Mouse (Mus musculus) forebrain, embryonic 12.5 days (tissue): ENCODE measurements at regions not wholly inside any gene's neighbourhood (a gene's known extent, or its start where the extent isn't known, plus 50 kb on each side); places are given as distances from the start of the nearest gene placed in this dataset.
A peak's percentile ranks its signal among the peaks of the same experiment; 100 is the strongest.

Source experiments
- ATAC-seq: fragments of 200-750 bp; cut with Nextera tagmentation; 2 replicates; pipeline ENCODE4 v1.8.0; 2017; ENCODE audit warnings: moderate TSS enrichment; ENCODE audit not compliant: low FRiP score
- H3K27ac ChIP-seq: fragments of 300-500 bp; sonication (generic); 2 replicates; pipeline ENCODE4 v1.5.1; 2016; ENCODE audit warnings: mild to moderate bottlenecking
- H3K27me3 ChIP-seq: fragments of 300-500 bp; sonication (generic); 2 replicates; pipeline ENCODE4 v1.6.1; 2016; ENCODE audit warnings: mild to moderate bottlenecking
- H3K36me3 ChIP-seq: fragments of 300-500 bp; sonication (generic); replicated peaks from 2 replicates; pipeline ENCODE4 v1.6.1; 2016; ENCODE audit warnings: mild to moderate bottlenecking
- H3K4me1 ChIP-seq: fragments of 300-500 bp; sonication (generic); 2 replicates; pipeline ENCODE4 v1.6.1; 2016
- H3K4me2 ChIP-seq: fragments of 300-500 bp; sonication (generic); 2 replicates; pipeline ENCODE4 v1.6.1; 2016; ENCODE audit warnings: mild to moderate bottlenecking, moderate library complexity
- H3K4me3 ChIP-seq: fragments of 300-500 bp; sonication (generic); replicated peaks from 2 replicates; pipeline ENCODE4 v1.5.1; 2016; ENCODE audit warnings: mild to moderate bottlenecking
- H3K9ac ChIP-seq: fragments of 300-500 bp; sonication (generic); 2 replicates; pipeline ENCODE4 v1.6.1; 2016; ENCODE audit warnings: mild to moderate bottlenecking
- H3K9me3 ChIP-seq: fragments of 300-500 bp; sonication (generic); 2 replicates; pipeline ENCODE4 v1.6.1; 2016
- WGBS: fragments of 180-500 bp; shearing (Covaris S2); methylation state at CpG from one replicate; pipeline ENCODE4 v1.1.7; 2016; 5-methylcytosine and 5-hydroxymethylcytosine counted together

- H3K4me3 ChIP-seq = no peak overlapping the region
- no peaks in the 10 kb centered on the region for H3K9me3 ChIP-seq
- no peak overlapping the region for H3K27ac ChIP-seq
- no peak overlapping the region for H3K9ac ChIP-seq
- no peak overlapping the region for H3K4me2 ChIP-seq
- H3K4me1 ChIP-seq = peaks cover 4% of the 10 kb centered on the region; the same call in 1 of the 2 replicates
- WGBS = 79% methylated on average over 5 of the region's 5 CpGs
- no peaks in the 10 kb centered on the region for H3K27me3 ChIP-seq
- H3K36me3 ChIP-seq = no peaks in the 10 kb centered on the region
- ATAC-seq = no peak
Observed at GRCm38 (mm10) chr5:91731155-91731554, 213.7 kb downstream of the Parm1 start.

- Histone ChIP-seq H3K27ac (no peak overlapping the region), H3K4me1 (peaks cover 4% of the 10 kb centered on the region; the same call in 1 of the 2 replicates), H3K27me3 (no peaks in the 10 kb centered on the region; the same call in 1 of the 2 replicates), H3K36me3 (no peaks in the 10 kb centered on the region), H3K4me3 (no peak overlapping the region), H3K9ac (no peak overlapping the region), H3K4me2 (no peak overlapping the region), H3K9me3 (no peaks in the 10 kb centered on the region)
- no peak for ATAC-seq
- WGBS = 45% methylated on average over 3 of the region's 3 CpGs
Observed at GRCm38 (mm10) chr5:91729868-91730267, 212.5 kb downstream of the Parm1 start.

- no peak overlapping the region for H3K4me2 ChIP-seq
Observed at GRCm38 (mm10) chr5:91729415-91729814, 212.0 kb downstream of the Parm1 start.

GRCm38 (mm10) chr5:91727448-91727847 is 210.0 kb downstream of the Parm1 start:
- Histone ChIP-seq H3K9ac (no peak overlapping the region), H3K36me3 (no peaks in the 10 kb centered on the region), H3K9me3 (no peaks in the 10 kb centered on the region), H3K27ac (no peak overlapping the region), H3K27me3 (no peaks in the 10 kb centered on the region; the same call in 1 of the 2 replicates), H3K4me1 (peaks cover 9% of the 10 kb centered on the region), H3K4me3 (no peak overlapping the region), H3K4me2 (no peak overlapping the region)
- no peak for ATAC-seq
- WGBS = 65% methylated on average over 2 of the region's 2 CpGs

More at GRCm38 (mm10) chr5:91729415-91729814, 212.0 kb downstream of the Parm1 start:
- Histone ChIP-seq H3K4me3 (no peak overlapping the region), H3K9me3 (no peaks in the 10 kb centered on the region), H3K27ac (no peak overlapping the region), H3K9ac (no peak overlapping the region), H3K27me3 (no peaks in the 10 kb centered on the region; the same call in 1 of the 2 replicates), H3K4me1 (peaks cover 4% of the 10 kb centered on the region; the same call in 1 of the 2 replicates), H3K36me3 (no peaks in the 10 kb centered on the region)
- WGBS = 17% methylated on average over 4 of the region's 4 CpGs
- ATAC-seq = peak; percentile 44; the same call in 1 of the 2 replicates

- no peaks in the 10 kb centered on the region for H3K36me3 ChIP-seq
- no peaks in the 10 kb centered on the region for H3K9me3 ChIP-seq
- no peak overlapping the region for H3K4me2 ChIP-seq
- H3K9ac ChIP-seq = no peak overlapping the region
- 87% methylated on average over 6 of the region's 6 CpGs for WGBS
- ATAC-seq = no peak
- no peak overlapping the region for H3K4me3 ChIP-seq
- H3K27me3 ChIP-seq = no peaks in the 10 kb centered on the region; the same call in 1 of the 2 replicates
- no peak overlapping the region for H3K27ac ChIP-seq
- peaks cover 9% of the 10 kb centered on the region for H3K4me1 ChIP-seq
Observed at GRCm38 (mm10) chr5:91726118-91726500, 208.7 kb downstream of the Parm1 start.

GRCm38 (mm10) chr5:91725380-91726117 is 208.1 kb downstream of the Parm1 start:
- Histone ChIP-seq H3K27me3 (no peaks in the 10 kb centered on the region; the same call in 1 of the 2 replicates), H3K9me3 (no peaks in the 10 kb centered on the region), H3K36me3 (no peaks in the 10 kb centered on the region), H3K9ac (no peak overlapping the region), H3K4me1 (peaks cover 9% of the 10 kb centered on the region), H3K27ac (no peak overlapping the region), H3K4me3 (no peak overlapping the region), H3K4me2 (no peak overlapping the region)
- ATAC-seq = no peak
- WGBS = 79% methylated on average over 4 of the region's 4 CpGs

GRCm38 (mm10) chr5:91724881-91725280 is 207.5 kb downstream of the Parm1 start:
- Histone ChIP-seq H3K4me3 (no peak overlapping the region), H3K27me3 (no peaks in the 10 kb centered on the region; the same call in 1 of the 2 replicates), H3K9ac (no peak overlapping the region), H3K4me2 (no peak overlapping the region), H3K9me3 (no peaks in the 10 kb centered on the region), H3K27ac (no peak overlapping the region), H3K4me1 (peaks cover 9% of the 10 kb centered on the region), H3K36me3 (no peaks in the 10 kb centered on the region)
- no peak for ATAC-seq
- 95% methylated on average over 1 of the region's 1 CpGs for WGBS

- WGBS = 48% methylated on average over 1 of the region's 1 CpGs
- H3K9ac ChIP-seq = no peak overlapping the region
- H3K27me3 ChIP-seq = no peaks in the 10 kb centered on the region; the same call in 1 of the 2 replicates
Observed at GRCm38 (mm10) chr5:91723416-91723815, 206.0 kb downstream of the Parm1 start.

GRCm38 (mm10) chr5:91722982-91723381 is 205.6 kb downstream of the Parm1 start:
- Histone ChIP-seq H3K4me1 (peaks cover 5% of the 10 kb centered on the region), H3K4me2 (no peak overlapping the region), H3K36me3 (no peaks in the 10 kb centered on the region), H3K27me3 (no peaks in the 10 kb centered on the region; the same call in 1 of the 2 replicates), H3K9ac (no peak overlapping the region), H3K4me3 (no peak overlapping the region), H3K27ac (no peak overlapping the region), H3K9me3 (no peaks in the 10 kb centered on the region)
- WGBS = 3% methylated on average over 5 of the region's 5 CpGs
- no peak for ATAC-seq

More at GRCm38 (mm10) chr5:91723416-91723815, 206.0 kb downstream of the Parm1 start:
- Histone ChIP-seq H3K27ac (no peak overlapping the region), H3K4me2 (no peak overlapping the region), H3K9me3 (no peaks in the 10 kb centered on the region), H3K36me3 (no peaks in the 10 kb centered on the region), H3K4me3 (no peak overlapping the region), H3K4me1 (peaks cover 5% of the 10 kb centered on the region)
- no peak for ATAC-seq

GRCm38 (mm10) chr5:91722403-91722802 is 205.0 kb downstream of the Parm1 start:
- ATAC-seq = no peak
- WGBS = 68% methylated on average over 5 of the region's 5 CpGs
- H3K9ac ChIP-seq = no peak overlapping the region
- H3K4me2 ChIP-seq = no peak overlapping the region
- no peak overlapping the region for H3K27ac ChIP-seq
- no peak overlapping the region for H3K4me3 ChIP-seq
- peaks cover 5% of the 10 kb centered on the region for H3K4me1 ChIP-seq
- H3K36me3 ChIP-seq = no peaks in the 10 kb centered on the region
- H3K9me3 ChIP-seq = no peaks in the 10 kb centered on the region
- H3K27me3 ChIP-seq = no peaks in the 10 kb centered on the region; the same call in 1 of the 2 replicates

GRCm38 (mm10) chr5:91721231-91722096 is 204.0 kb downstream of the Parm1 start:
- Histone ChIP-seq H3K27me3 (no peaks in the 10 kb centered on the region; the same call in 1 of the 2 replicates), H3K4me1 (peaks cover 8% of the 10 kb centered on the region), H3K36me3 (no peaks in the 10 kb centered on the region), H3K9ac (no peak overlapping the region), H3K9me3 (no peaks in the 10 kb centered on the region), H3K4me3 (no peak overlapping the region), H3K27ac (no peak overlapping the region), H3K4me2 (no peak overlapping the region)
- 89% methylated on average over 9 of the region's 9 CpGs for WGBS
- no peak for ATAC-seq

- peaks cover 3% of the 10 kb centered on the region; the same call in 1 of the 2 replicates for H3K4me1 ChIP-seq
- no peaks in the 10 kb centered on the region for H3K27me3 ChIP-seq
- no peaks in the 10 kb centered on the region for H3K36me3 ChIP-seq
- H3K9me3 ChIP-seq = no peaks in the 10 kb centered on the region
- ATAC-seq = no peak
- WGBS = 41% methylated on average over 8 of the region's 8 CpGs
- no peak overlapping the region for H3K9ac ChIP-seq
- no peak overlapping the region for H3K4me2 ChIP-seq
- no peak overlapping the region for H3K27ac ChIP-seq
- H3K4me3 ChIP-seq = no peak overlapping the region
Observed at GRCm38 (mm10) chr5:91713020-91713419, 195.6 kb downstream of the Parm1 start.
